Mouse (Mus musculus): ENCODE measurements around the gene Rps6ka5. TPM values are rescaled to one million over a fixed set of nuclear protein-coding genes. Genes with fewer than 3 reads are reported as not detected.

Rps6ka5 gene
- polyA plus RNA-seq, 1 experiment from 2014 or later: 14.4 TPM

GRCm38 (mm10) chr12:100626991-100627677 lies 99.6 kb downstream of the Rps6ka5 start:
- no peaks in the 10 kb centered on the region for H3K9me3 ChIP-seq (ENCODE audit: control insufficient read depth, low read length)
- no peak overlapping the region for H3K27ac ChIP-seq (ENCODE audit: low read length)
- H3K9ac ChIP-seq (replicated peaks; ENCODE audit: low read depth, low read length): no peak overlapping the region
- H3K36me3 ChIP-seq (ENCODE audit: control insufficient read depth, insufficient read depth): no peaks in the 10 kb centered on the region
- no peaks in the 10 kb centered on the region for H3K4me1 ChIP-seq (replicated peaks; ENCODE audit: control insufficient read depth, insufficient read depth, low read length)
- WGBS: 65% methylated on average over 1 of the region's 1 CpGs
- no peaks in the 10 kb centered on the region for H3K27me3 ChIP-seq (replicated peaks; ENCODE audit: control insufficient read depth, insufficient read depth, low read length)
- no peak overlapping the region for H3K4me2 ChIP-seq (ENCODE audit: low read length)
- ATAC-seq: no peak
- no peak overlapping the region for H3K4me3 ChIP-seq (replicated peaks; ENCODE audit: low read length)

DNA sequence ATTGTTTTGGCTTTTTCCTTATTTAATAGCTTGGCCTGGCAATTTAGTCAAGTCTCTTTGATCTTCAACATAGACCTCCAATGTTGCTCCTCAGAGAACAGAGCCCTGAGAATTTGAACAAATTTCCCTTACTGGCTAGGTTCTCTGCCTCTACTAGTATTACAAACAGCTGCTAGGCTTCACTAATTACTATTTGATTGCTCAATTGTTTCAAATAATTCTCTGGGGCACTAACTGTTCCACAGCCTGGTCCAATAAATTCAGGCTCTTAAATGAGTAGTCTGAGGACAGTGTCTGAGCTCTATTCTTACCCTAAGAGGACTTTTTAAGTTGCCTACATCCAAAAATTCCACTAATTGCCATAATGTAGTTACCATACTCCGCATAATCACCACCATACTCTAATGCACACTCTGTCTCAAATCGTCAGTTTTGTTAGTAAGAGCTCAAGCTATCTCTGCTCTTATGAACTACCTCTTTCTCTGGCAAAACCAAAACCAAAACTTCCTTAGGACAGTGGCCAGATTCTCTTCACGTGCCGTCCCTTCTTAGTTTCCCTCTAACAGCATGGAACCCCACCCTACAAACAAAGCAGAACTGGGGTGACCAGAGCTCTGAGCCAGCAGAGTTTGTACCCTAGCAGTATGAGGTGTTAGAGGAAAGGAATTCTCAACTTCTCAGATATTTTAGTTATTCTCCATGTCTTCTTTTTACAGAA lies 100.4 kb downstream of the Rps6ka5 start:
- Histone ChIP-seq H3K4me2 (ENCODE audit: low read length) (no peak overlapping the region), H3K9me3 (ENCODE audit: control insufficient read depth, low read length) (no peaks in the 10 kb centered on the region), H3K4me1 (replicated peaks; ENCODE audit: control insufficient read depth, insufficient read depth, low read length) (no peaks in the 10 kb centered on the region), H3K36me3 (ENCODE audit: control insufficient read depth, insufficient read depth) (no peaks in the 10 kb centered on the region), H3K27me3 (replicated peaks; ENCODE audit: control insufficient read depth, insufficient read depth, low read length) (no peaks in the 10 kb centered on the region), H3K9ac (replicated peaks; ENCODE audit: low read depth, low read length) (no peak overlapping the region), H3K4me3 (replicated peaks; ENCODE audit: low read length) (no peak overlapping the region), H3K27ac (ENCODE audit: low read length) (no peak overlapping the region)
- ATAC-seq: no peak
- WGBS: 79% methylated on average over 4 of the region's 4 CpGs

GRCm38 (mm10) chr12:100624854-100625447 lies 101.8 kb downstream of the Rps6ka5 start:
- Histone ChIP-seq H3K9me3 (ENCODE audit: control insufficient read depth, low read length) (no peaks in the 10 kb centered on the region), H3K36me3 (ENCODE audit: control insufficient read depth, insufficient read depth) (no peaks in the 10 kb centered on the region), H3K27me3 (replicated peaks; ENCODE audit: control insufficient read depth, insufficient read depth, low read length) (no peaks in the 10 kb centered on the region), H3K4me2 (ENCODE audit: low read length) (no peak overlapping the region), H3K27ac (ENCODE audit: low read length) (no peak overlapping the region), H3K9ac (replicated peaks; ENCODE audit: low read depth, low read length) (no peak overlapping the region), H3K4me3 (replicated peaks; ENCODE audit: low read length) (no peak overlapping the region), H3K4me1 (replicated peaks; ENCODE audit: control insufficient read depth, insufficient read depth, low read length) (no peaks in the 10 kb centered on the region)
- no peak for ATAC-seq
- 88% methylated on average over 3 of the region's 3 CpGs for WGBS

DNA sequence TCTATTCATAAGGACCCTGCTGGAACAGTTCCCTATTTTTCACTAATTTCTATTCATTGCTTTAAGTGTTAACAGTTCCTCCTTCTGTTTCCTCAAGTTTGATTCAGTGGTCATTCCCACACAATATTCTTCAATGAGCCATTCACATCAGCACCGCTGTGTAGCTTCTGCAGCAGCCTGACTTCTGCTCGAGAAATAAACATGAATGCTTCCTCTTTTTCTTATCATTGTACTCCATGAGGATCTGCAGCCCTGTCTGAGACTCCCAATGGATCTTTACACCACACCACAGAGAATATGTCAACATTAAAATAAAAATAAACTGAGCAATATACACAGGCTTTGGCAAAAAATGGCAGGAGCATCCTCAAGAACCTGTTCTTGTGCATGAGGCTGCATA lies 111.5 kb downstream of the Rps6ka5 start:
- Histone ChIP-seq H3K9ac (replicated peaks; ENCODE audit: low read depth, low read length) (no peak overlapping the region), H3K9me3 (ENCODE audit: control insufficient read depth, low read length) (no peaks in the 10 kb centered on the region), H3K36me3 (ENCODE audit: control insufficient read depth, insufficient read depth) (no peaks in the 10 kb centered on the region), H3K27me3 (replicated peaks; ENCODE audit: control insufficient read depth, insufficient read depth, low read length) (no peaks in the 10 kb centered on the region), H3K4me2 (ENCODE audit: low read length) (no peak overlapping the region), H3K4me1 (replicated peaks; ENCODE audit: control insufficient read depth, insufficient read depth, low read length) (0 out of 2 replicates have a peak, but pooled peaks cover 3% of the 10 kb centered on the region), H3K27ac (ENCODE audit: low read length) (no peak overlapping the region), H3K4me3 (replicated peaks; ENCODE audit: low read length) (no peak overlapping the region)
- WGBS: 59% methylated on average over 2 of the region's 2 CpGs
- no peak for ATAC-seq

- Histone ChIP-seq H3K27me3 (replicated peaks; ENCODE audit: control insufficient read depth, insufficient read depth, low read length) (no peaks in the 10 kb centered on the region), H3K9me3 (ENCODE audit: control insufficient read depth, low read length) (no peaks in the 10 kb centered on the region), H3K4me1 (replicated peaks; ENCODE audit: control insufficient read depth, insufficient read depth, low read length) (0 out of 2 replicates have a peak, but pooled peaks cover 3% of the 10 kb centered on the region), H3K4me2 (ENCODE audit: low read length) (no peak overlapping the region), H3K36me3 (ENCODE audit: control insufficient read depth, insufficient read depth) (no peaks in the 10 kb centered on the region), H3K27ac (ENCODE audit: low read length) (no peak overlapping the region), H3K4me3 (replicated peaks; ENCODE audit: low read length) (no peak overlapping the region), H3K9ac (replicated peaks; ENCODE audit: low read depth, low read length) (no peak overlapping the region)
- no peak for ATAC-seq
- 86% methylated on average over 2 of the region's 2 CpGs for WGBS
Observed at GRCm38 (mm10) chr12:100613878-100614277, 112.9 kb downstream of the Rps6ka5 start.

- H3K27me3 ChIP-seq (replicated peaks; ENCODE audit: control insufficient read depth, insufficient read depth, low read length): no peaks in the 10 kb centered on the region
- H3K4me1 ChIP-seq (replicated peaks; ENCODE audit: control insufficient read depth, insufficient read depth, low read length): 0 out of 2 replicates have a peak, but pooled peaks cover 3% of the 10 kb centered on the region
- H3K27ac ChIP-seq (ENCODE audit: low read length): no peak overlapping the region
- ATAC-seq: no peak
- H3K36me3 ChIP-seq (ENCODE audit: control insufficient read depth, insufficient read depth): no peaks in the 10 kb centered on the region
- WGBS: 82% methylated on average over 5 of the region's 5 CpGs
- H3K9me3 ChIP-seq (ENCODE audit: control insufficient read depth, low read length): no peaks in the 10 kb centered on the region
- no peak overlapping the region for H3K9ac ChIP-seq (replicated peaks; ENCODE audit: low read depth, low read length)
- H3K4me3 ChIP-seq (replicated peaks; ENCODE audit: low read length): no peak overlapping the region
- no peak overlapping the region for H3K4me2 ChIP-seq (ENCODE audit: low read length)
Observed at GRCm38 (mm10) chr12:100613192-100613700, 113.5 kb downstream of the Rps6ka5 start.

- H3K27me3 ChIP-seq (replicated peaks; ENCODE audit: control insufficient read depth, insufficient read depth, low read length): no peaks in the 10 kb centered on the region
- no peaks in the 10 kb centered on the region for H3K36me3 ChIP-seq (ENCODE audit: control insufficient read depth, insufficient read depth)
- WGBS: 84% methylated on average over 5 of the region's 5 CpGs
- H3K27ac ChIP-seq (ENCODE audit: low read length): no peak overlapping the region
- no peak overlapping the region for H3K4me3 ChIP-seq (replicated peaks; ENCODE audit: low read length)
- H3K4me2 ChIP-seq (ENCODE audit: low read length): no peak overlapping the region
- ATAC-seq: no peak
- H3K4me1 ChIP-seq (replicated peaks; ENCODE audit: control insufficient read depth, insufficient read depth, low read length): no peaks in the 10 kb centered on the region
- no peaks in the 10 kb centered on the region for H3K9me3 ChIP-seq (ENCODE audit: control insufficient read depth, low read length)
- no peak overlapping the region for H3K9ac ChIP-seq (replicated peaks; ENCODE audit: low read depth, low read length)
Observed at GRCm38 (mm10) chr12:100609766-100610165, 117.0 kb downstream of the Rps6ka5 start.

DNA sequence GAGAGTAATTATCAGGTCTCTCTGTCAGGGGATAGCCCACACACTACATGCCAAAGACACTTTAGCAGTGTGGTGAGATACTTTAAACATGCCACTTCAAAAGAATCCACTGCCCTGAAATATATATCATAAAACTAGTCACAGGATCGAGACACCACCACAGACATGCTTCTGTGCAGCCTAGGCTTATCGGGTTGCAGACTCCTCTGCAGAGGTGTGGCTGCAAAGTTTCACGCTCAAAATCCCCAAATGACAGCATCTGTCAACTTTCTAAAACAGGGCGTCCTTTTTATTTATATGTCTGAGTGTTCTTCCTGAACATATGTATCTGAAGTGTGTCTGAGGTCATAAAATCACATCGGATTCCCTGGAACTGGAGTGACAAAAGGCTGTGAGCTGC lies 117.7 kb downstream of the Rps6ka5 start:
- H3K4me1 ChIP-seq (replicated peaks; ENCODE audit: control insufficient read depth, insufficient read depth, low read length): no peaks in the 10 kb centered on the region
- no peaks in the 10 kb centered on the region for H3K9me3 ChIP-seq (ENCODE audit: control insufficient read depth, low read length)
- no peak overlapping the region for H3K4me3 ChIP-seq (replicated peaks; ENCODE audit: low read length)
- H3K9ac ChIP-seq (replicated peaks; ENCODE audit: low read depth, low read length): no peak overlapping the region
- H3K27ac ChIP-seq (ENCODE audit: low read length): no peak overlapping the region
- no peak overlapping the region for H3K4me2 ChIP-seq (ENCODE audit: low read length)
- 92% methylated on average over 5 of the region's 5 CpGs for WGBS
- H3K36me3 ChIP-seq (ENCODE audit: control insufficient read depth, insufficient read depth): no peaks in the 10 kb centered on the region
- ATAC-seq: no peak
- no peaks in the 10 kb centered on the region for H3K27me3 ChIP-seq (replicated peaks; ENCODE audit: control insufficient read depth, insufficient read depth, low read length)

GRCm38 (mm10) chr12:100606733-100607132 lies 120.0 kb downstream of the Rps6ka5 start:
- H3K27me3 ChIP-seq (replicated peaks; ENCODE audit: control insufficient read depth, insufficient read depth, low read length): no peaks in the 10 kb centered on the region
- H3K4me1 ChIP-seq (replicated peaks; ENCODE audit: control insufficient read depth, insufficient read depth, low read length): no peaks in the 10 kb centered on the region
- WGBS: 94% methylated on average over 1 of the region's 1 CpGs
- H3K36me3 ChIP-seq (ENCODE audit: control insufficient read depth, insufficient read depth): no peaks in the 10 kb centered on the region
- H3K9ac ChIP-seq (replicated peaks; ENCODE audit: low read depth, low read length): no peak overlapping the region
- no peaks in the 10 kb centered on the region for H3K9me3 ChIP-seq (ENCODE audit: control insufficient read depth, low read length)
- no peak overlapping the region for H3K4me2 ChIP-seq (ENCODE audit: low read length)
- ATAC-seq: no peak
- no peak overlapping the region for H3K27ac ChIP-seq (ENCODE audit: low read length)
- no peak overlapping the region for H3K4me3 ChIP-seq (replicated peaks; ENCODE audit: low read length)

All from forebrain, embryonic 16.5 days (tissue).